ENCODE assay signal across 8 mouse cellular contexts in genomic region chr16:23988157-23988465, GRCm38 (mm10). TPM values are rescaled to one million over a fixed set of nuclear protein-coding genes. Genes with fewer than 3 reads are reported as not detected.
DNase-seq lines count a peak whose midpoint lies in the region; ATAC-seq lines count a peak whose summit lies in the region.

No protein-coding gene starts in this region.

- H3K9me3 ChIP-seq in lung, embryonic 16.5 days (ENCODE audit: control insufficient read depth, low read length): no peaks in the 10 kb centered on the region
- no peaks in the 10 kb centered on the region for H3K9me3 ChIP-seq in forebrain, embryonic 12.5 days
- H3K9me3 ChIP-seq in limb, embryonic 11.5 days (ENCODE audit: control insufficient read depth, low read length): no peaks in the 10 kb centered on the region
- no peaks in the 10 kb centered on the region for H3K9me3 ChIP-seq in neural tube, embryonic 15.5 days (replicated peaks)

- H3K27ac ChIP-seq in lung, embryonic 16.5 days (ENCODE audit: low read length): peak overlapping the region; percentile 98
- peak overlapping the region; percentile 98 for H3K27ac ChIP-seq in forebrain, embryonic 12.5 days
- H3K27ac ChIP-seq in limb, embryonic 11.5 days (replicated peaks; ENCODE audit: low read depth, low read length): no peak overlapping the region
- peak overlapping the region; percentile 100 for H3K27ac ChIP-seq in neural tube, embryonic 15.5 days (replicated peaks)

- H3K4me3 ChIP-seq in lung, embryonic 16.5 days (ENCODE audit: low read length): peak overlapping the region; percentile 84
- peak overlapping the region; percentile 73 for H3K4me3 ChIP-seq in forebrain, embryonic 12.5 days (replicated peaks)
- peak overlapping the region; percentile 59 for H3K4me3 ChIP-seq in limb, embryonic 11.5 days (ENCODE audit: low read depth, low read length)
- peak overlapping the region; percentile 70 for H3K4me3 ChIP-seq in neural tube, embryonic 15.5 days (replicated peaks)

- ATAC-seq in lung, embryonic 16.5 days (ENCODE audit: low read depth): no peak
- ATAC-seq in forebrain, embryonic 12.5 days (ENCODE audit: low FRiP score): no peak
- no peak for ATAC-seq in limb, embryonic 11.5 days (ENCODE audit: insufficient number of reproducible peaks, low FRiP score, low TSS enrichment, low read depth)
- ATAC-seq in neural tube, embryonic 15.5 days (ENCODE audit: low FRiP score): no peak

- no peaks in the 10 kb centered on the region for H3K27me3 ChIP-seq in lung, embryonic 16.5 days (ENCODE audit: control insufficient read depth, insufficient read depth, low read depth, low read length)
- peaks cover 35% of the 10 kb centered on the region for H3K27me3 ChIP-seq in forebrain, embryonic 12.5 days
- H3K27me3 ChIP-seq in limb, embryonic 11.5 days (ENCODE audit: control insufficient read depth, insufficient read depth, low read length): peaks cover 10% of the 10 kb centered on the region; the same call in 1 of the 2 replicates
- peaks cover 7% of the 10 kb centered on the region for H3K27me3 ChIP-seq in neural tube, embryonic 15.5 days (replicated peaks)

- peak overlapping the region; percentile 96 for H3K4me2 ChIP-seq in lung, embryonic 16.5 days (ENCODE audit: low read depth, low read length)
- peak overlapping the region; percentile 95 for H3K4me2 ChIP-seq in forebrain, embryonic 12.5 days
- peak overlapping the region; percentile 87 for H3K4me2 ChIP-seq in limb, embryonic 11.5 days (ENCODE audit: low read depth, severe bottlenecking)
- H3K4me2 ChIP-seq in neural tube, embryonic 15.5 days: peak overlapping the region; percentile 94

- peaks cover 28% of the 10 kb centered on the region for H3K4me1 ChIP-seq in lung, embryonic 16.5 days (replicated peaks; ENCODE audit: control insufficient read depth, insufficient read depth, low read length)
- peaks cover 51% of the 10 kb centered on the region for H3K4me1 ChIP-seq in forebrain, embryonic 12.5 days
- peaks cover 19% of the 10 kb centered on the region; the same call in 1 of the 2 replicates for H3K4me1 ChIP-seq in limb, embryonic 11.5 days (ENCODE audit: control insufficient read depth, insufficient read depth, low read length)
- peaks cover 56% of the 10 kb centered on the region for H3K4me1 ChIP-seq in neural tube, embryonic 15.5 days

- DNase-seq in lung, adult 18-20 months: no peak
- DNase-seq in limb, embryonic 11.5 days (ENCODE audit: low spot score): no peak
- no peak for DNase-seq in frontal cortex, postnatal 10 days (ENCODE audit: low spot score in 2 of 2)
- no peak for DNase-seq in ovary, adult 18-20 months (ENCODE audit: low spot score)
- no peak for DNase-seq in cerebellum, adult 8-10 months

- H3K36me3 ChIP-seq in lung, embryonic 16.5 days (ENCODE audit: control insufficient read depth, insufficient read depth, low read length): no peaks in the 10 kb centered on the region; the same call in 1 of the 2 replicates
- no peaks in the 10 kb centered on the region for H3K36me3 ChIP-seq in forebrain, embryonic 12.5 days (replicated peaks)
- H3K36me3 ChIP-seq in limb, embryonic 11.5 days (ENCODE audit: control insufficient read depth, insufficient read depth, low read length): no peaks in the 10 kb centered on the region
- H3K36me3 ChIP-seq in neural tube, embryonic 15.5 days: no peaks in the 10 kb centered on the region

- WGBS in lung, embryonic 16.5 days: 0% methylated on average over 13 of the region's 13 CpGs
- 0% methylated on average over 13 of the region's 13 CpGs for WGBS in forebrain, embryonic 12.5 days
- WGBS in limb, embryonic 11.5 days: under 1% methylated on average over 12 of the region's 13 CpGs
- 0% methylated on average over 7 of the region's 13 CpGs for WGBS in neural tube, embryonic 15.5 days

- H3K9ac ChIP-seq in lung, embryonic 16.5 days (ENCODE audit: low read length): peak overlapping the region; percentile 88
- peak overlapping the region; percentile 87 for H3K9ac ChIP-seq in forebrain, embryonic 12.5 days
- peak overlapping the region; percentile 86 for H3K9ac ChIP-seq in limb, embryonic 11.5 days (ENCODE audit: low read length)
- H3K9ac ChIP-seq in neural tube, embryonic 15.5 days (replicated peaks): peak overlapping the region; percentile 89

RNA-seq across cellular contexts. Expression of gene Gm37419, which starts 0.2 kb away (rescaled TPM):
- not detected in 2 replicates for polyA plus RNA-seq in lung, embryonic 16.5 days (2015; fragmentation: Nextera tagmentation; extraction: Ambion mirVana)
- not detected in 2 replicates for polyA plus RNA-seq in forebrain, embryonic 12.5 days (2016; fragmentation: Nextera tagmentation; extraction: Ambion mirVana)
- polyA plus RNA-seq in limb, embryonic 11.5 days (2014; fragmentation: Nextera tagmentation; extraction: Ambion mirVana): not detected in 2 replicates
- not detected in 2 replicates for polyA plus RNA-seq in neural tube, embryonic 15.5 days (2015; fragmentation: Nextera tagmentation; extraction: Ambion mirVana)

RNA-seq across cellular contexts. Expression of gene Bcl6, which starts 0.5 kb away (rescaled TPM):
- 1.6 and 2.4 TPM in 2 replicates for polyA plus RNA-seq in lung, embryonic 16.5 days (2015; fragmentation: Nextera tagmentation; extraction: Ambion mirVana)
- polyA plus RNA-seq in forebrain, embryonic 12.5 days (2016; fragmentation: Nextera tagmentation; extraction: Ambion mirVana): 0.40 and 0.42 TPM in 2 replicates
- polyA plus RNA-seq in limb, embryonic 11.5 days (2014; fragmentation: Nextera tagmentation; extraction: Ambion mirVana): 0.23 and 0.24 TPM in 2 replicates
- polyA plus RNA-seq in neural tube, embryonic 15.5 days (2015; fragmentation: Nextera tagmentation; extraction: Ambion mirVana): 0.84 and 1.3 TPM in 2 replicates

RNA-seq across cellular contexts. Expression of gene Rtp2, which starts 55.9 kb away (rescaled TPM):
- polyA plus RNA-seq in lung, embryonic 16.5 days (2015; fragmentation: Nextera tagmentation; extraction: Ambion mirVana): not detected in 2 replicates
- polyA plus RNA-seq in forebrain, embryonic 12.5 days (2016; fragmentation: Nextera tagmentation; extraction: Ambion mirVana): 0.29 and 0.83 TPM in 2 replicates
- polyA plus RNA-seq in limb, embryonic 11.5 days (2014; fragmentation: Nextera tagmentation; extraction: Ambion mirVana): not detected in 2 replicates
- not detected in 2 replicates for polyA plus RNA-seq in neural tube, embryonic 15.5 days (2015; fragmentation: Nextera tagmentation; extraction: Ambion mirVana)
